Mouse (Mus musculus) liver, postnatal 0 days (tissue): ENCODE results near the gene Cd5.

Source experiments
- CTCF ChIP-seq: sonication (generic); IDR thresholded peaks from 2 replicates; pipeline ENCODE4 v1.5.1; 2016; ENCODE audit warnings: antibody characterized with exemption, low read depth
- EP300 ChIP-seq: IDR thresholded peaks from 2 replicates; pipeline ENCODE4 v1.6.1; 2016; ENCODE audit warnings: antibody characterized with exemption, low read depth, mild to moderate bottlenecking

DNA sequence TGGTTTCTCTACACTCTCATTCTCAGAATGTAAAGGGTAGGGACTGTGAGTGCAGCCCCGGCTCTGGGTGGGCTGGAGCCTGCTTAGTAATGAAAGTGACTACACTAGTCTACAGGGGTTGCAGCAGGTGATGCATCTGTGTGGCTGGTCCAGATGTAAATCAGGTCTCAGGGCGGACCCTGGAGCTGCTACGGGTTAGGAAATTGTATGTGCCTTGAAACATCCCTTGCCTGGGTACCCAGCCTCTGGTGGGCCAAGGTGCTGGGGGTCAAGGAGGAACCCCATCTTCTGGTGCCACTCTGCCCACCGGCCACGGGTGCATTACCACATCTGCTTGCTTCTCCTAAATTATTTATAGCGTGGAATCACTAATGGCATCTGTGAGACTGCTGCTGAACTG lies 24.6 kb downstream of the Cd5 start:
- no peak for TF ChIP-seq CTCF
- TF ChIP-seq EP300, result no peak
